Mouse (Mus musculus) cerebellum, adult 9-10 months (tissue): ENCODE results near the gene Gm20825.
"Not testable (repeated sequence)": the region's sequence is repeated elsewhere in the genome, so short reads cannot be mapped to it uniquely, and the experiment has no call there.

Source experiments
- DNase-seq: peaks from one replicate; pipeline ENCODE4 v3.0.0; 2022

The Gm20825 gene

GRCm38 (mm10) chrY:8071407-8071806 lies at the start of gene Gm20825:
TSS of gene Gm20825 (minus strand) at chrY:8071507.
- DNase-seq: not testable (repeated sequence)
